ENCODE assay signal across 12 mouse cellular contexts in the genomic region with DNA sequence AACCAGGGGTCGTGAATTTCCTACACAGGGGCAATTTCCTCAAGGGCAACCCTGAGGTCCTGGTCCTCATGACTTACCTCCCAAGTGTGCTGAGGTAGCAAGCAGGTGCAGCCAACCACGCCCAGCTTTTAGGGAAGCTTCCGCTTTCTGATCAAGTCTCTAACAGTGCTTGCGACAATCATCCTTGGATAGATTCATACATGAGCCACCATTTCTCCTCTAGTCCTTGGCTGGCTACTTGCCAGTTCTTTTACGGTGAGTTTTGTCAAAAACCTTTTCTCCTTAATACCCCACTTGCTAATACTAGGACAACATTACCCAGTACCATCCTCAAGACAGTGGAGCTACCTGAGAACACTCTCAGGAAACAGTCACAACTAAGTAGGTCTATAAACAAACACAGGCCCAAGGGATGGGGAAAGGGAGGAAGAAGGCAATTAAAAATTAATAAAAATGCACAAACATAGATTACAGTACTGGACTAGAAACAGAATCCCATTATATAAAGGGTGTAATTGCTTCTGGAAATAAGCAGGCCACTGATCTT. TPM values are rescaled to one million over a fixed set of nuclear protein-coding genes. Genes with fewer than 3 reads are reported as not detected.
DNase-seq lines count a peak whose midpoint lies in the region; ATAC-seq and TF ChIP-seq lines count a peak whose summit lies in the region.
"Had no signal": no experiment of that assay in that cellular context is flagged by ENCODE, and none has a peak within 500 bp of the region (broad histone marks: within the 10 kb centered on the region; RNA-seq: fewer than 3 reads in every experiment).

No protein-coding gene starts in this region.

- H3K36me3 ChIP-seq in kidney, embryonic 16.5 days (ENCODE audit: insufficient read depth, low read length), result no peaks in the 10 kb centered on the region
- peaks cover 0 to 92% of the 10 kb centered on the region in 2 experiments; a peak in 2 of 4 replicates for H3K36me3 ChIP-seq in MEL (ENCODE audit: control insufficient read depth in 1 of 2, insufficient read depth in 2 of 2, low read length in 2 of 2)
- H3K36me3 ChIP-seq in intestine, postnatal 0 days (ENCODE audit: control insufficient read depth, insufficient read depth), result no peaks in the 10 kb centered on the region; the same call in 1 of the 2 replicates
- peaks cover 2% of the 10 kb centered on the region; the same call in 1 of the 2 replicates for H3K36me3 ChIP-seq in small intestine, adult 2 months (ENCODE audit: control insufficient read depth, insufficient read depth, low read length)

- peak overlapping the region; percentile 37 for H3K4me2 ChIP-seq in kidney, embryonic 16.5 days (replicated peaks; ENCODE audit: low read depth, low read length)
- no peak overlapping the region for H3K4me2 ChIP-seq in intestine, postnatal 0 days (replicated peaks; ENCODE audit: low read depth)

- no peaks in the 10 kb centered on the region for H3K27me3 ChIP-seq in kidney, embryonic 16.5 days (ENCODE audit: insufficient read depth, low read length)
- no peaks in the 10 kb centered on the region for H3K27me3 ChIP-seq in MEL (ENCODE audit: control insufficient read depth in 1 of 2, insufficient read depth in 2 of 2, low read length in 2 of 2)
- no peaks in the 10 kb centered on the region for H3K27me3 ChIP-seq in intestine, postnatal 0 days (replicated peaks; ENCODE audit: control insufficient read depth, insufficient read depth, low read length)
- no peaks in the 10 kb centered on the region for H3K27me3 ChIP-seq in small intestine, adult 2 months (ENCODE audit: control insufficient read depth, insufficient read depth, low read length)

- H3K9ac ChIP-seq in kidney, embryonic 16.5 days (replicated peaks; ENCODE audit: low read length), result no peak overlapping the region
- peak overlapping the region; percentile 39 for H3K9ac ChIP-seq in MEL (ENCODE audit: control insufficient read depth, low read depth, low read length, poor library complexity, severe bottlenecking)
- H3K9ac ChIP-seq in intestine, postnatal 0 days (ENCODE audit: low read depth, low read length), result no peak overlapping the region

- no peaks in the 10 kb centered on the region for H3K9me3 ChIP-seq in kidney, embryonic 16.5 days (ENCODE audit: low read length)
- no peaks in the 10 kb centered on the region for H3K9me3 ChIP-seq in MEL (replicated peaks; ENCODE audit: insufficient read depth, low read length)
- H3K9me3 ChIP-seq in intestine, postnatal 0 days (ENCODE audit: control insufficient read depth), result no peaks in the 10 kb centered on the region

- no peak for ATAC-seq in kidney, embryonic 16.5 days (ENCODE audit: low FRiP score, low TSS enrichment)
- ATAC-seq in intestine, postnatal 0 days, result no peak; the same call in 1 of the 2 replicates
- ATAC-seq: hindbrain, embryonic 16.5 days had no signal

- no peak for TF ChIP-seq CTCF in MEL (IDR thresholded peaks at IDR 0.05 in 2 of 3, conservative IDR thresholded peaks at IDR 0.05 in 1 of 3; ENCODE audit: control insufficient read depth in 1 of 3, insufficient read depth in 1 of 3, low read depth in 2 of 3, low read length in 3 of 3, poor library complexity in 1 of 3, severe bottlenecking in 1 of 3)
- TF ChIP-seq CTCF in intestine, postnatal 0 days (IDR thresholded peaks at IDR 0.05; ENCODE audit: low read depth), result no peak
- no peak for TF ChIP-seq CTCF in small intestine, adult 2 months (IDR thresholded peaks at IDR 0.05; ENCODE audit: extremely low read depth, insufficient read length, insufficient replicate concordance, low read depth, low read length)

- H3K4me3 ChIP-seq in kidney, embryonic 16.5 days (ENCODE audit: low read length), result no peak overlapping the region
- H3K4me3 ChIP-seq in MEL (ENCODE audit: control insufficient read depth in 1 of 2, insufficient read depth in 1 of 2, low read depth in 2 of 2, low read length in 2 of 2), result peak overlapping the region; percentile 16 to 44; a peak in 3 of 4 replicates
- no peak overlapping the region for H3K4me3 ChIP-seq in intestine, postnatal 0 days (ENCODE audit: low read depth, low read length)
- H3K4me3 ChIP-seq in small intestine, adult 2 months (ENCODE audit: low read depth, low read length), result no peak overlapping the region

- peaks cover 76% of the 10 kb centered on the region for H3K79me2 ChIP-seq in MEL (ENCODE audit: control insufficient read depth, insufficient read depth, low read length, poor library complexity)

- DNase-seq in kidney, adult 11 months, result no peak
- peak; percentile 93 for DNase-seq in MEL (ENCODE audit: low read depth, low spot score)
- no peak for DNase-seq in urinary bladder, adult 18-20 months (ENCODE audit: low spot score in 2 of 2)
- no peak for DNase-seq in right cerebral cortex, postnatal 25 days
- DNase-seq: gastrocnemius, postnatal 10 days; lung, postnatal 4 days; right cerebral cortex, postnatal 14 days; thymus, adult 18-20 months had no signal

- 61% methylated on average over 5 of the region's 5 CpGs for WGBS in kidney, embryonic 16.5 days
- 33% methylated on average over 5 of the region's 5 CpGs for WGBS in intestine, postnatal 0 days
- WGBS in small intestine, adult 2 months, result 16% methylated on average over 5 of the region's 5 CpGs

- no peak; a peak in 1 of 4 replicates for TF ChIP-seq POLR2A in MEL (IDR thresholded peaks at IDR 0.05; ENCODE audit: control insufficient read depth in 1 of 2, insufficient read depth in 1 of 2, low read depth in 1 of 2, low read length in 2 of 2, poor library complexity in 1 of 2)
- no peak for TF ChIP-seq POLR2A in small intestine, adult 2 months (IDR thresholded peaks at IDR 0.05; ENCODE audit: low read depth, low read length)

- H3K27ac ChIP-seq in kidney, embryonic 16.5 days (ENCODE audit: low read length), result peak overlapping the region; percentile 91
- H3K27ac ChIP-seq in MEL (ENCODE audit: control insufficient read depth, low read depth, low read length), result peak overlapping the region; percentile 91
- peak overlapping the region; percentile 54; the same call in 1 of the 2 replicates for H3K27ac ChIP-seq in intestine, postnatal 0 days (ENCODE audit: low read depth, low read length)
- H3K27ac ChIP-seq in small intestine, adult 2 months (ENCODE audit: insufficient read depth, low read depth, low read length), result peak overlapping the region; percentile 95

- no peak for TF ChIP-seq RAD21 in MEL (IDR thresholded peaks at IDR 0.05; ENCODE audit: low read depth, low read length)

- no peak for TF ChIP-seq EP300 in MEL (IDR thresholded peaks at IDR 0.05; ENCODE audit: low read depth in 1 of 2, low read length in 2 of 2)

- peaks cover 68% of the 10 kb centered on the region for H3K4me1 ChIP-seq in kidney, embryonic 16.5 days (ENCODE audit: insufficient read depth, low read length)
- peaks cover 65 to 71% of the 10 kb centered on the region in 2 experiments for H3K4me1 ChIP-seq in MEL (ENCODE audit: control insufficient read depth in 1 of 2, insufficient read depth in 2 of 2, low read length in 2 of 2)
- peaks cover 36% of the 10 kb centered on the region for H3K4me1 ChIP-seq in intestine, postnatal 0 days (replicated peaks; ENCODE audit: control insufficient read depth, insufficient read depth, low read length)
- H3K4me1 ChIP-seq in small intestine, adult 2 months (ENCODE audit: control insufficient read depth, insufficient read depth, insufficient read length, low read length), result peaks cover 60% of the 10 kb centered on the region

TF ChIP-seq in MEL, 35 proteins besides CTCF, POLR2A, EP300 and RAD21:
- TF ChIP-seq TBP (IDR thresholded peaks at IDR 0.05; ENCODE audit: low read depth, low read length) (peak; percentile 31; the same call in 1 of the 2 replicates), ZNF384 (IDR thresholded peaks at IDR 0.05; ENCODE audit: low read depth, low read length) (no peak), JUND (IDR thresholded peaks at IDR 0.05; ENCODE audit: low read depth, low read length) (0 out of 2 replicates have a peak, but pooled peaks have one; percentile 26), TCF12 (IDR thresholded peaks at IDR 0.05; ENCODE audit: low read depth, low read length) (peak; percentile 2; the same call in 1 of the 2 replicates), CHD1 (IDR thresholded peaks at IDR 0.05; ENCODE audit: low read depth, low read length) (0 out of 2 replicates have a peak, but pooled peaks have one; percentile 72), MXI1 (IDR thresholded peaks at IDR 0.05; ENCODE audit: low read depth, low read length) (peak; percentile 86), ELF1 (IDR thresholded peaks at IDR 0.05; ENCODE audit: low read depth, low read length) (peak; percentile 22; the same call in 1 of the 2 replicates), NELFE (IDR thresholded peaks at IDR 0.05; ENCODE audit: low read depth, low read length) (peak; percentile 22; the same call in 1 of the 2 replicates), ETS1 (IDR thresholded peaks at IDR 0.05; ENCODE audit: low read depth, low read length) (no peak; the same call in 1 of the 2 replicates), MYC (IDR thresholded peaks at IDR 0.05; ENCODE audit: low read depth, low read length) (no peak; the same call in 1 of the 2 replicates), USF2 (IDR thresholded peaks at IDR 0.05; ENCODE audit: borderline replicate concordance in 1 of 2, insufficient read depth in 1 of 2, low read depth in 1 of 2, low read length in 2 of 2) (no peak), KAT2A (conservative IDR thresholded peaks at IDR 0.05; ENCODE audit: low read depth, low read length) (peak; percentile 1; the same call in 1 of the 2 replicates)

RNA-seq across cellular contexts. Expression of gene B3gnt2, which starts 12.0 kb away (rescaled TPM):
- polyA plus RNA-seq in kidney, embryonic 16.5 days (2015; fragmentation: Nextera tagmentation; extraction: Ambion mirVana), result 8.2 and 13.2 TPM in 2 replicates
- total RNA-seq in MEL (2012; rRNA removed), result 36.7 and 36.8 TPM in 2 replicates
- 10 to 100 TPM in 1 of 2 experiments, not detected in 1; 66.4 TPM for polyA plus RNA-seq in MEL (2012; ENCODE audit: insufficient read depth in 1 of 2, insufficient read length in 2 of 2, low read depth in 1 of 2, low replicate concordance in 2 of 2, missing spikeins in 1 of 2)
- 13.8 and 15.1 TPM in 2 replicates for polyA plus RNA-seq in intestine, postnatal 0 days (2015; fragmentation: Nextera tagmentation; extraction: Ambion mirVana)
- 7.2 and 9.7 TPM in 2 replicates for polyA plus RNA-seq in small intestine, adult 2 months (2012; rRNA removed)

Comparison
In these comparisons a context has a peak if more than half of its experiments do, and no peak if none do; other contexts are left out.
1. H3K4me3 ChIP-seq: peak in MEL (2 of 2); none in kidney, embryonic 16.5 days (single experiment), intestine, postnatal 0 days (single experiment) and small intestine, adult 2 months (single experiment).
2. Peak in every context shown above with its lines, with median percentiles within 50 percentile points of each other: H3K27ac ChIP-seq.